Mouse (Mus musculus) kidney, embryonic 15.5 days (tissue): ENCODE data around the gene Arrdc4. TPM values are rescaled to one million over a fixed set of nuclear protein-coding genes. Genes with fewer than 3 reads are reported as not detected.

ENCODE experiments used
- ATAC-seq: fragments of 200-750 bp; cut with Nextera tagmentation; replicated peaks from 2 replicates; pipeline ENCODE4 v1.8.0; 2017; ENCODE audit warnings: moderate TSS enrichment; ENCODE audit not compliant: low FRiP score
- H3K27ac ChIP-seq: fragments of 300-500 bp; sonication (generic); 2 replicates; pipeline ENCODE4 v1.5.1; 2015; ENCODE audit warnings: mild to moderate bottlenecking, inconsistent platforms
- H3K27me3 ChIP-seq: fragments of 300-500 bp; sonication (generic); 2 replicates; pipeline ENCODE4 v1.6.1; 2015; ENCODE audit warnings: inconsistent platforms
- H3K36me3 ChIP-seq: fragments of 300-500 bp; sonication (generic); 2 replicates; pipeline ENCODE4 v1.6.1; 2015; ENCODE audit warnings: inconsistent platforms
- H3K4me1 ChIP-seq: fragments of 300-500 bp; sonication (generic); 2 replicates; pipeline ENCODE4 v1.6.1; 2015; ENCODE audit warnings: inconsistent platforms
- H3K4me2 ChIP-seq: fragments of 300-500 bp; sonication (generic); 2 replicates; pipeline ENCODE4 v1.6.1; 2015; ENCODE audit warnings: moderate library complexity, mild to moderate bottlenecking, inconsistent platforms
- H3K4me3 ChIP-seq: fragments of 300-500 bp; sonication (generic); replicated peaks from 2 replicates; pipeline ENCODE4 v1.5.1; 2015; ENCODE audit warnings: mild to moderate bottlenecking, inconsistent platforms
- H3K9ac ChIP-seq: fragments of 300-500 bp; sonication (generic); 2 replicates; pipeline ENCODE4 v1.6.1; 2015; ENCODE audit warnings: mild to moderate bottlenecking, inconsistent platforms
- H3K9me3 ChIP-seq: fragments of 300-500 bp; sonication (generic); replicated peaks from 2 replicates; pipeline ENCODE4 v1.6.1; 2016; ENCODE audit warnings: inconsistent platforms
- WGBS: fragments of 180-500 bp; shearing (Covaris S2); methylation state at CpG from one replicate; pipeline ENCODE4 v1.1.7; 2015; ENCODE audit warnings: mixed read lengths; 5-methylcytosine and 5-hydroxymethylcytosine counted together
- polyA plus RNA-seq: library from polyadenylated mRNA; unstranded; fragments of >200 nt; fragmentation: Nextera tagmentation; extraction: Ambion mirVana; gene quantifications from 2 replicates; pipeline ENCODE4 v1.2.1, GENCODE M21; 2015

The Arrdc4 gene
- polyA plus RNA-seq, 1 experiment from 2014 or later = 27.6 TPM

GRCm38 (mm10) chr7:68740763-68741162 is 8.3 kb downstream of the Arrdc4 start:
- 93% methylated on average over 6 of the region's 6 CpGs for WGBS
- no peaks in the 10 kb centered on the region for H3K9me3 ChIP-seq
- H3K9ac ChIP-seq = no peak overlapping the region
- no peak overlapping the region for H3K4me3 ChIP-seq
- peaks cover 85% of the 10 kb centered on the region for H3K36me3 ChIP-seq
- no peaks in the 10 kb centered on the region for H3K4me1 ChIP-seq
- H3K27ac ChIP-seq = no peak overlapping the region
- no peak overlapping the region for H3K4me2 ChIP-seq
- ATAC-seq = no peak
- no peaks in the 10 kb centered on the region for H3K27me3 ChIP-seq

GRCm38 (mm10) chr7:68738676-68739399 is 10.2 kb downstream of the Arrdc4 start:
- no peak overlapping the region for H3K4me3 ChIP-seq
- H3K9me3 ChIP-seq = no peaks in the 10 kb centered on the region
- H3K36me3 ChIP-seq = peaks cover 71% of the 10 kb centered on the region
- no peak for ATAC-seq
- H3K27me3 ChIP-seq = no peaks in the 10 kb centered on the region
- H3K27ac ChIP-seq = no peak overlapping the region
- no peaks in the 10 kb centered on the region for H3K4me1 ChIP-seq
- no peak overlapping the region for H3K4me2 ChIP-seq
- 90% methylated on average over 11 of the region's 11 CpGs for WGBS
- no peak overlapping the region for H3K9ac ChIP-seq

- Histone ChIP-seq H3K9me3 (no peaks in the 10 kb centered on the region), H3K4me1 (no peaks in the 10 kb centered on the region), H3K4me3 (no peak overlapping the region), H3K27ac (no peak overlapping the region), H3K4me2 (no peak overlapping the region), H3K9ac (no peak overlapping the region), H3K36me3 (no peaks in the 10 kb centered on the region), H3K27me3 (no peaks in the 10 kb centered on the region)
- 88% methylated on average over 5 of the region's 5 CpGs for WGBS
- no peak for ATAC-seq
These were observed 22.7 kb downstream of the Arrdc4 start for GRCm38 (mm10) chr7:68726380-68726779.

- H3K9ac ChIP-seq = no peak overlapping the region
- H3K27me3 ChIP-seq = no peaks in the 10 kb centered on the region
- H3K4me2 ChIP-seq = no peak overlapping the region
- no peaks in the 10 kb centered on the region for H3K9me3 ChIP-seq
- WGBS = 82% methylated on average over 7 of the region's 7 CpGs
- H3K36me3 ChIP-seq = no peaks in the 10 kb centered on the region
- no peak overlapping the region for H3K4me3 ChIP-seq
- no peak for ATAC-seq
- H3K27ac ChIP-seq = no peak overlapping the region
- H3K4me1 ChIP-seq = no peaks in the 10 kb centered on the region
These were observed 24.3 kb downstream of the Arrdc4 start for GRCm38 (mm10) chr7:68724711-68725110.

GRCm38 (mm10) chr7:68721520-68721919 is 27.5 kb downstream of the Arrdc4 start:
- Histone ChIP-seq H3K9me3 (no peaks in the 10 kb centered on the region), H3K4me1 (peaks cover 17% of the 10 kb centered on the region), H3K4me2 (no peak overlapping the region), H3K9ac (no peak overlapping the region), H3K36me3 (no peaks in the 10 kb centered on the region), H3K4me3 (no peak overlapping the region), H3K27ac (no peak overlapping the region), H3K27me3 (no peaks in the 10 kb centered on the region)
- no peak for ATAC-seq
- whole genome bisulfite sequencing = 92% methylated on average over 4 of the region's 4 CpGs

GRCm38 (mm10) chr7:68717988-68718387 is 31.1 kb downstream of the Arrdc4 start:
- Histone ChIP-seq H3K4me3 (no peak overlapping the region), H3K9ac (no peak overlapping the region), H3K9me3 (no peaks in the 10 kb centered on the region), H3K27me3 (no peaks in the 10 kb centered on the region), H3K4me1 (peaks cover 17% of the 10 kb centered on the region), H3K4me2 (no peak overlapping the region), H3K27ac (no peak overlapping the region; the same call in 1 of the 2 replicates), H3K36me3 (no peaks in the 10 kb centered on the region)
- ATAC-seq = no peak

- peaks cover 17% of the 10 kb centered on the region for H3K4me1 ChIP-seq
- H3K27ac ChIP-seq = no peak overlapping the region; the same call in 1 of the 2 replicates
- H3K4me3 ChIP-seq = no peak overlapping the region
- H3K9me3 ChIP-seq = no peaks in the 10 kb centered on the region
- no peaks in the 10 kb centered on the region for H3K36me3 ChIP-seq
- no peak overlapping the region for H3K9ac ChIP-seq
- 15% methylated on average over 10 of the region's 10 CpGs for WGBS
- H3K4me2 ChIP-seq = peak overlapping the region; percentile 46
- no peak; the same call in 1 of the 2 replicates for ATAC-seq
- no peaks in the 10 kb centered on the region for H3K27me3 ChIP-seq
These were observed 31.5 kb downstream of the Arrdc4 start for GRCm38 (mm10) chr7:68717498-68717897.

- Histone ChIP-seq H3K27me3 (no peaks in the 10 kb centered on the region), H3K4me2 (peak overlapping the region; percentile 46; the same call in 1 of the 2 replicates)
These were observed 32.1 kb downstream of the Arrdc4 start for GRCm38 (mm10) chr7:68716926-68717325.

GRCm38 (mm10) chr7:68712928-68713327 is 36.1 kb downstream of the Arrdc4 start:
- no peak overlapping the region for H3K4me2 ChIP-seq
- no peak overlapping the region for H3K27ac ChIP-seq
- no peak for ATAC-seq
- WGBS = 68% methylated on average over 1 of the region's 1 CpGs
- peaks cover 12% of the 10 kb centered on the region for H3K4me1 ChIP-seq
- H3K9me3 ChIP-seq = no peaks in the 10 kb centered on the region
- H3K9ac ChIP-seq = no peak overlapping the region
- H3K4me3 ChIP-seq = no peak overlapping the region
- H3K36me3 ChIP-seq = no peaks in the 10 kb centered on the region
- no peaks in the 10 kb centered on the region for H3K27me3 ChIP-seq

More at GRCm38 (mm10) chr7:68716926-68717325, 32.1 kb downstream of the Arrdc4 start:
- 58% methylated on average over 8 of the region's 8 CpGs for WGBS
- no peak for ATAC-seq
- H3K4me1 ChIP-seq = peaks cover 17% of the 10 kb centered on the region
- no peak overlapping the region for H3K4me3 ChIP-seq
- H3K36me3 ChIP-seq = no peaks in the 10 kb centered on the region
- no peak overlapping the region for H3K27ac ChIP-seq
- no peak overlapping the region for H3K9ac ChIP-seq
- no peaks in the 10 kb centered on the region for H3K9me3 ChIP-seq

GRCm38 (mm10) chr7:68712425-68712824 is 36.6 kb downstream of the Arrdc4 start:
- ATAC-seq = no peak
- Histone ChIP-seq H3K27me3 (no peaks in the 10 kb centered on the region), H3K9me3 (no peaks in the 10 kb centered on the region), H3K4me3 (no peak overlapping the region), H3K4me1 (peaks cover 7% of the 10 kb centered on the region), H3K36me3 (no peaks in the 10 kb centered on the region), H3K4me2 (no peak overlapping the region), H3K27ac (no peak overlapping the region), H3K9ac (no peak overlapping the region)
- 83% methylated on average over 3 of the region's 3 CpGs for WGBS

- WGBS = 61% methylated on average over 1 of the region's 1 CpGs
- Histone ChIP-seq H3K9me3 (no peaks in the 10 kb centered on the region), H3K36me3 (no peaks in the 10 kb centered on the region), H3K4me2 (no peak overlapping the region), H3K9ac (no peak overlapping the region), H3K27me3 (no peaks in the 10 kb centered on the region), H3K4me3 (no peak overlapping the region), H3K27ac (no peak overlapping the region), H3K4me1 (no peaks in the 10 kb centered on the region)
- no peak for ATAC-seq
These were observed 39.8 kb downstream of the Arrdc4 start for GRCm38 (mm10) chr7:68709319-68709573.

- no peak overlapping the region for H3K27ac ChIP-seq
- H3K9ac ChIP-seq = no peak overlapping the region
- no peak for ATAC-seq
- no peaks in the 10 kb centered on the region for H3K4me1 ChIP-seq
- H3K9me3 ChIP-seq = no peaks in the 10 kb centered on the region
- 78% methylated on average over 3 of the region's 3 CpGs for WGBS
- H3K27me3 ChIP-seq = no peaks in the 10 kb centered on the region
- no peak overlapping the region for H3K4me3 ChIP-seq
- H3K36me3 ChIP-seq = no peaks in the 10 kb centered on the region
- no peak overlapping the region for H3K4me2 ChIP-seq
These were observed 40.3 kb downstream of the Arrdc4 start for GRCm38 (mm10) chr7:68708563-68709318.
